12 mouse cellular contexts compared by ENCODE assay signal in genomic region chr16:58461856-58462518, GRCm38 (mm10). TPM values are rescaled to one million over a fixed set of nuclear protein-coding genes. Genes with fewer than 3 reads are reported as not detected.
DNase-seq lines count a peak whose midpoint lies in the region; ATAC-seq lines count a peak whose summit lies in the region.
"Had no signal": no experiment of that assay in that cellular context is flagged by ENCODE, and none has a peak within 500 bp of the region (broad histone marks: within the 10 kb centered on the region; RNA-seq: fewer than 3 reads in every experiment).

No protein-coding gene starts in this region.

- peaks cover 79% of the 10 kb centered on the region for H3K36me3 ChIP-seq in heart, embryonic 14.5 days (ENCODE audit: control insufficient read depth, insufficient read depth, low read length)
- peaks cover 65% of the 10 kb centered on the region for H3K36me3 ChIP-seq in neural tube, embryonic 12.5 days
- peaks cover 56% of the 10 kb centered on the region for H3K36me3 ChIP-seq in neural tube, embryonic 15.5 days
- peaks cover 81% of the 10 kb centered on the region for H3K36me3 ChIP-seq in forebrain, embryonic 13.5 days (ENCODE audit: poor library complexity, severe bottlenecking)

- DNase-seq in heart, postnatal 10 days, result no peak
- no peak for DNase-seq in cerebellum, postnatal 4 days (ENCODE audit: low spot score in 2 of 2)
- no peak for DNase-seq in left cerebral cortex, postnatal 10 days (ENCODE audit: extremely low spot score in 1 of 2, low spot score in 2 of 2)
- DNase-seq: gastrocnemius, postnatal 10 days; layer of hippocampus, postnatal 36 days; right cerebral cortex, postnatal 25 days had no signal

- ATAC-seq in heart, embryonic 14.5 days (ENCODE audit: insufficient number of reproducible peaks, insufficient read depth, low FRiP score, low read depth), result no peak
- ATAC-seq in neural tube, embryonic 12.5 days (ENCODE audit: low FRiP score, low read depth), result 0 out of 2 replicates have a peak, but pooled peaks have one; percentile 38
- ATAC-seq in neural tube, embryonic 15.5 days (ENCODE audit: low FRiP score), result no peak
- ATAC-seq in forebrain, embryonic 13.5 days, result peak; percentile 46; the same call in 1 of the 2 replicates
- no peak for ATAC-seq in frontal cortex, adult (ENCODE audit: low TSS enrichment)

- peak overlapping the region; percentile 47; the same call in 1 of the 2 replicates for H3K4me2 ChIP-seq in heart, embryonic 14.5 days (ENCODE audit: low read length)
- H3K4me2 ChIP-seq in neural tube, embryonic 12.5 days (replicated peaks), result no peak overlapping the region
- no peak overlapping the region for H3K4me2 ChIP-seq in neural tube, embryonic 15.5 days
- no peak overlapping the region for H3K4me2 ChIP-seq in forebrain, embryonic 13.5 days

- peaks cover 8 to 10% of the 10 kb centered on the region in 2 experiments for H3K4me1 ChIP-seq in heart, embryonic 14.5 days (ENCODE audit: control insufficient read depth in 2 of 2, insufficient read depth in 2 of 2, low read length in 2 of 2)
- no peaks in the 10 kb centered on the region for H3K4me1 ChIP-seq in neural tube, embryonic 12.5 days
- H3K4me1 ChIP-seq in neural tube, embryonic 15.5 days, result no peaks in the 10 kb centered on the region
- H3K4me1 ChIP-seq in forebrain, embryonic 13.5 days, result no peaks in the 10 kb centered on the region
- H3K4me1 ChIP-seq: embryonic facial prominence, embryonic 10.5 days had no signal

- 89% methylated on average over 2 of the region's 2 CpGs for WGBS in heart, embryonic 14.5 days
- 96% methylated on average over 2 of the region's 2 CpGs for WGBS in neural tube, embryonic 12.5 days
- 93% methylated on average over 2 of the region's 2 CpGs for WGBS in neural tube, embryonic 15.5 days
- WGBS in forebrain, embryonic 13.5 days, result 86% methylated on average over 2 of the region's 2 CpGs

- no peak overlapping the region for H3K9ac ChIP-seq in heart, embryonic 14.5 days (ENCODE audit: low read length)
- no peak overlapping the region for H3K9ac ChIP-seq in neural tube, embryonic 12.5 days
- H3K9ac ChIP-seq in neural tube, embryonic 15.5 days (replicated peaks), result no peak overlapping the region
- H3K9ac ChIP-seq in forebrain, embryonic 13.5 days, result no peak overlapping the region

- no peaks in the 10 kb centered on the region for H3K9me3 ChIP-seq in heart, embryonic 14.5 days (ENCODE audit: control insufficient read depth, low read length)
- no peaks in the 10 kb centered on the region for H3K9me3 ChIP-seq in neural tube, embryonic 12.5 days
- H3K9me3 ChIP-seq in neural tube, embryonic 15.5 days (replicated peaks), result no peaks in the 10 kb centered on the region
- no peaks in the 10 kb centered on the region for H3K9me3 ChIP-seq in forebrain, embryonic 13.5 days (replicated peaks)
- H3K9me3 ChIP-seq: embryonic facial prominence, embryonic 10.5 days had no signal

- intact Hi-C loops in heart, postnatal 10 days (cut with DNase I), result no loop called here
- intact Hi-C loops in left cerebral cortex, postnatal 10 days (cut with DNase I), result no loop called here

- no peaks in the 10 kb centered on the region for H3K27me3 ChIP-seq in heart, embryonic 14.5 days (ENCODE audit: control insufficient read depth, insufficient read depth, low read length)
- no peaks in the 10 kb centered on the region for H3K27me3 ChIP-seq in neural tube, embryonic 12.5 days (replicated peaks)
- no peaks in the 10 kb centered on the region for H3K27me3 ChIP-seq in neural tube, embryonic 15.5 days (replicated peaks)
- no peaks in the 10 kb centered on the region for H3K27me3 ChIP-seq in forebrain, embryonic 13.5 days

- H3K27ac ChIP-seq in heart, embryonic 14.5 days (replicated peaks in 1 of 2; ENCODE audit: control insufficient read depth in 1 of 2, insufficient read depth in 1 of 2, low read depth in 2 of 2, low read length in 2 of 2), result no peak overlapping the region
- no peak overlapping the region for H3K27ac ChIP-seq in neural tube, embryonic 12.5 days
- no peak overlapping the region for H3K27ac ChIP-seq in neural tube, embryonic 15.5 days (replicated peaks)
- no peak overlapping the region for H3K27ac ChIP-seq in forebrain, embryonic 13.5 days
- H3K27ac ChIP-seq: embryonic facial prominence, embryonic 10.5 days had no signal

- H3K4me3 ChIP-seq in heart, embryonic 14.5 days (ENCODE audit: control insufficient read depth in 1 of 2, insufficient read depth in 1 of 2, low read depth in 1 of 2, low read length in 2 of 2), result no peak overlapping the region
- no peak overlapping the region for H3K4me3 ChIP-seq in neural tube, embryonic 12.5 days
- no peak overlapping the region for H3K4me3 ChIP-seq in neural tube, embryonic 15.5 days (replicated peaks)
- H3K4me3 ChIP-seq in forebrain, embryonic 13.5 days, result no peak overlapping the region
- H3K4me3 ChIP-seq: embryonic facial prominence, embryonic 10.5 days had no signal

RNA-seq across cellular contexts. Expression of gene Dcbld2, which starts 53.7 kb away (rescaled TPM):
- polyA plus RNA-seq in heart, embryonic 14.5 days (2014; fragmentation: Nextera tagmentation; extraction: Ambion mirVana), result 21.1 and 23.7 TPM in 2 replicates
- 10 to 100 TPM; 21.2 to 26.2 TPM for total RNA-seq in heart, postnatal 10 days (2021)
- 15.3 and 19.0 TPM in 2 replicates for polyA plus RNA-seq in neural tube, embryonic 12.5 days (2016; fragmentation: Nextera tagmentation; extraction: Ambion mirVana)
- polyA plus RNA-seq in neural tube, embryonic 15.5 days (2015; fragmentation: Nextera tagmentation; extraction: Ambion mirVana), result 4.7 and 5.6 TPM in 2 replicates
- 5.4 and 6.1 TPM in 2 replicates for polyA plus RNA-seq in forebrain, embryonic 13.5 days (2015; fragmentation: Nextera tagmentation; extraction: Ambion mirVana)
- 10 to 100 TPM; 36.4 to 36.7 TPM for total RNA-seq in left cerebral cortex, postnatal 10 days (2021)

Comparison
In these comparisons a context has a peak if more than half of its experiments do, and no peak if none do; other contexts are left out.
1. ATAC-seq: peak in neural tube, embryonic 12.5 days (single experiment) and forebrain, embryonic 13.5 days (single experiment); none in heart, embryonic 14.5 days (single experiment), neural tube, embryonic 15.5 days (single experiment) and frontal cortex, adult (single experiment).